Mouse (Mus musculus): ENCODE measurements around the gene Dnaja1.

Dnaja1 gene

DNA sequence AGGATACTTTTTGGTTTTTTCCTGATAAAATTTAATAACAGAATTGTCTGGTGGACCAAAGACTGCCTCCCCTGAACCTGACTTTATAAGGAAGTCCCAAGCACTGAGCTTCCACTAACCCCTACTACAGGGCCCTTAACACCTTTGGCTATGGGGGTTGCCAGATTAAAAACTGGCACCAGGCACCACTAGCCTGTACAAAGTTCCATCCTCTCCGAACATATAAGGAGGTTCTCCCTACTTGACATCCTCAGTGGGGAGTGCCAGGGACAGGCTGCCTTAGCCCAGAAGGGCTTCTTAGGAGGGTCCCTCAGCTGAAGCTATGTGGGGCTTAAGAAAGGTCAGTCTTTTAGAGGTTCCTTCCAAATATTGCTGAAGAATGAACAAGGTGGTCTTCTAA, 13.4 kb downstream of the Dnaja1 start:
- no peak for DNase-seq (ENCODE audit: low read depth in 1 of 2, low spot score in 2 of 2)

DNA sequence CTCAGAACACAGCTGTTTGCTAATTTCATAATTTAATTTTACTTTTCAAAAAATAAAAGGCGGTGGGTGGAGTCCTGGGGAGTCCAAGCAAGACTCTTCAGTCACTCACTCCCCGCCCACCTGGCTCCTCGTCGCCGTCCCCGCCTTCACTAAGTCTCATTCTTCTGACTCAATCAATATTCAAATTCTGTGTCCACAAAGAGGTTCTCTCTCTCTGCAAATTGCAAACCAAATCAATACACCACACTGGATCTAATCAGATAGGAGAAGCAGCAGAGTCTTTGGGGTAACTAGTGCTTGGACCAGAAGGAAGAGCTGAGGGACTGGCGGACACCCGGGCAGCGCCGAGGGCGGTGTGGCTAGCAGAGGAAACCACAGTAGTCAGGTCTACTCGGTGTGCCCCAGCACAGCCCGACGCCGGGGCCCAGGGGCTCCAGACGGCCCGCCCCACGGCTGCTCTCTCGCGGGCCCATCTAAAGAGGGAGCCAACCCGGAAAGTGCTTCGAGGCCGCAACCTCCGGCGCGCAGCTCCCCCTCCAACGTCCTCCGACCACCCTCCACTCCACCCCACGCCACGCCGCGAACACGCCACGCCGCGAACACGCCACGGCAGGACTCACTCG, 35.3 kb downstream of the Dnaja1 start:
- DNase-seq (ENCODE audit: low read depth in 1 of 2, low spot score in 2 of 2): no peak

DNA sequence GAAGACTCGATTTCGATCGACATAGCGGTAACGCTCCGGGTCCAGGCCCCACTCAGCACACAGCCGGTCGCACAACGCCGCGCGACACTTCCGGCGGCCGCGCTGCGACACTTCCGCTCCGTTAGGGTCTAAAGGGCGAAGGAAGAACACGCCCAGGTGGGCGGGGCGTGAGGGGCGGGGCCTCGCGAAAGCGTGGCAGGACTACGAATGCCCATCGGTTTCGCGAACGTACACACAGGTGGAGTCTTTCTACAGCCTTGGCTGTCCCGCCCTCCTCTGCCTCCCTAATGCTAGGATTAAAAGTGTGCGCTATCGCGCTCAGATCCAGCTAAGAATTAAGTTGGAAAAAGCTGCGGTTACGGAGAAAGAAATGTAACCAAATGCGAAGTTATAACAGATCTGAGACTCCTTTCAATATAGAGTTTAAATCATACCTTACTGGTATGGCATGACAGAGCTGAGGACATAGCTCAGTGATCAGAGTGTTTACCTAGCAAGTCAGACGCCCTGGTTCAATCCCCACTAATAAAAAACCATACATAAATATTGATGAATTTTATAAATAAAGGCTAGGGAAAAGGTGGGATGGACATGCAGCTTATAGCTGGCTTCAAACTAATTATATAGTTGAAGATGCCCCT, 36.0 kb downstream of the Dnaja1 start, which contains the start of gene Smu1:
Gene Smu1, minus strand, starts transcription at position 144 of the 641 bp plus-strand sequence.
- peak; percentile 73 to 92 for DNase-seq (ENCODE audit: low read depth in 1 of 2, low spot score in 2 of 2)

DNA sequence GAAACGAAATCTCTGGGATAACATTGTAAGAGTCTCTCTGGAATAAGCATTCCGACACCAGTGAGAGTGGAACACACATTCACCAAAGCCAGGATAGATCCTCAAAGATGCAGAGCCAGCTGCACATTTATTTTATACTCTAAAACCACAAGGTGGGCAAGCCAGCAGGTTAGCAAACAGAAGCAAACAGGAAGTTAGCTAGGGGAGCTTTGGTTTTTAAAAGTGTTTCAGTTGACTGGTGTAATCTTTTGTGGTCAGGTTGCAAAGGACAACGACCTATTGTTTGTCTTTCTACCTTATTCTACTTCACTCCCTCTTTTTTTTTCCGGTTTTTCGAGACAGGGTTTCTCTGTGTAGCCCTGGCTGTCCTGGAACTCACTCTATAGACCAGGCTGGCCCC, 37.9 kb downstream of the Dnaja1 start:
- no peak for DNase-seq (ENCODE audit: low read depth in 1 of 2, low spot score in 2 of 2)

DNA sequence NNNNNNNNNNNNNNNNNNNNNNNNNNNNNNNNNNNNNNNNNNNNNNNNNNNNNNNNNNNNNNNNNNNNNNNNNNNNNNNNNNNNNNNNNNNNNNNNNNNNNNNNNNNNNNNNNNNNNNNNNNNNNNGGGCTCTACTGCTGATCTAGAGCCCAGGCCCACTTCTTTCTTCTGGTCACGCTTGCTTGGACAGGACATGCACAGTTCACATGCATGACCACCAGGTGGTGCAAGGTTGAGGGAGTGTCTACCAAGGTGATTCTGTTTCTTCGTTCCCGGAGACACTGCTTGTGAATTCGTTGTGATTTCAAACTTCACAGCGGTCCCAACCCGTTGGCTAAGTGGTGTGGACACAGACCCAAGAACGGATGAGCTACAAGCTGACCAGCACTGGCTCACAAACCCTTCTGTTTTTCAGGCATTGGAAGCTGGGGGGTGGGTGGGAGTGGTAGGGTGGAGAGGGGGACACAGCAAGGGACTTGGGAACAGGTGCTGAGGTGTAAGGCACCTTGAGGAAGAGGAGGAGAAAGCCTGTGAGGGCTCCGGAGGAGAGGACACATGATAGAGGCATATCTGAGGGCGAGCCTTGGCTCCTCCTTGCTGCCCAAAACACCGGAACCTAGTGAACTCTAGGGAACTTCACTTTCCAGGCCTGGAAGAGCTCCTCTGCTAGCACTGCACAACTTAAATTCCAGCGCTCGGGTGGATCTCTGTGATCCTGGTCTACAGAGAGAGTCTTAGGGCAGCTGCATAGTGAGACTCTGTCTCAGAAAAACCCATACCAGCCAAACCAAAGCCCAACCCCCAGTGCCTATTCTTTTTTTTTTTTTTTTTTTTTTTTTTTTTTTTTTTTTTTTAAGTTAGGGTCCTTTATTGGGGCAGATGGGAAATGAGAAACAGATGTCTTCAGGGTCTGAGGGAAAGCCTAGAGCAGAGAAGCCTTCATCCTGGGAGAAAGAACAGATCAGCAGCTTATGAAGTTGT, 52.6 kb downstream of the Dnaja1 start:
- DNase-seq (ENCODE audit: low read depth in 1 of 2, low spot score in 2 of 2): peak in 1 of 2 experiments; percentile 41

DNA sequence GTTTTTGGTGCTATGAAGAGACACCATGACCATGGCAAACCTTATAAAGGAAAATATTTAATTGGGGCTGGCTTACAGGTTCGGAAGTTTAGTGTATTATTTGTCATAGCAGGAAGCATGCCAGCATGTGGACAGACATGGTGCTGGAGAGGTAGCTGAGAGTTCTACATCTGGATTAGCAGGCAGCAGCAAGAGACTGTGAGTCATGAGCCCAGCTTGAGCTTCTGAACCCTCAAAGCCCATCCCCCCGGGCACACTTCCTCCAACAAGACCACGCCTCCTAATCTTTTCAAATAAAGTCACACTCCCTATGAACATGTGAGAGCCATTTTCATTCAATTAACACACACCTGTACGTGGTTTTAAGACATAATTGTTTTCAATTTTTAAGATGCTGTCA, 54.5 kb downstream of the Dnaja1 start:
- DNase-seq (ENCODE audit: low read depth in 1 of 2, low spot score in 2 of 2): no peak

DNA sequence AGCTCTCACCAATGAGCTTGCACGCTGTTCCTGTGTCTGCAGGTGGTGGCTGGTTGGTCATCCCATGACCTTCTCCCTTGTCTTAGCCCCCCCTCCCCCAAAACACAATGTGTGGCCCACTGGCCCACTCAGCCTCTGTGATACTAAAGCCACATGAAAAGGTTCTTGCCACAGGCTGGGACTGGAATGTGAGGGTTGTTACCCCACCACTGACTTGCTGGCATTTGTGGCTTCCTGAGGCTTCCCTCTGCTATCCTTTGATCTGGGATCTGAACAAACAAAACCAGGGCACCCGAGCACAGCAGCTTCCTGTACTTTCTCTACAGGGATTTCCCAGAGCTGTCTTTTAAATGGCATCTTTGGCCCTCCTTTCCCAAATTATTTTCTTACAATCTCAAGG, 55.2 kb downstream of the Dnaja1 start:
- DNase-seq (ENCODE audit: low read depth in 1 of 2, low spot score in 2 of 2): no peak

DNA sequence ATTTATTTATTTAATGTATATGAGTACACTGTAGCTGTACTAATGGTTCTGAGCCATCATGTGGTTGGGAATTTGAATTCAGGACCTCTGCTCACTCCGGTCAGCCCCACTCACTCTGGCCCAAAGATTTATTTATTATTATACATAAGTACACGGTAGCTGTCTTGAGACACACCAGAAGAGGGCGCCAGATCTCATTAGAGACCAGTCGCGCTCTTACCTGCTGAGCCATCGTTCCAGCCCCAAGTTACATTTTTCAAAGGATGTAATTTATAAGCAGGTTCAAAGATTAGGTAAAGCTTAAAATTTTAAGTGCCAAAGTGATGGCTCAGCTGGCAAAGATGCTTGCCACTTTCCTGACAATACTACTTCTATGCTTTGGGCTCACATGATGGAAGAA, 56.7 kb downstream of the Dnaja1 start:
- no peak for DNase-seq (ENCODE audit: low read depth in 1 of 2, low spot score in 2 of 2)

DNA sequence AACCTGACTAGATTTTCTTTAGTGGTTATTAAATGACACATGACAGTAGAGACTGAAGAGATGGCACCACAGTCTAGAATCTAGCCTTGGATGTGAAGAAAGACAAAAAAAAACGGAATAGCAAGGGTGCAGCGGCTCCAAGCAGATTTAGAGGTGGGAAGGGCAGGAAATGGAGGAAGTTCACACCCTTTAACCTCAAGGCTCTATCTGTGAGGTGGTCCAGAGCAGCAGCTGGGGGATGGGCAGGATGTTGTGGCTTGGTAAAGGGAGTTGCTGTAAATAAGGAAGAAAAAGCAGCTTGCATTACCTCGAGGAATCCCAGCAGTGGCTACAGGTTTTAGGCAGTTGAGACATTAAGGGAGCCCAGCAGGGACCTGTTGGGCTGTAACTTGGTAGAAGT, 59.2 kb downstream of the Dnaja1 start:
- DNase-seq (ENCODE audit: low read depth in 1 of 2, low spot score in 2 of 2): peak in 1 of 2 experiments; percentile 40

DNA sequence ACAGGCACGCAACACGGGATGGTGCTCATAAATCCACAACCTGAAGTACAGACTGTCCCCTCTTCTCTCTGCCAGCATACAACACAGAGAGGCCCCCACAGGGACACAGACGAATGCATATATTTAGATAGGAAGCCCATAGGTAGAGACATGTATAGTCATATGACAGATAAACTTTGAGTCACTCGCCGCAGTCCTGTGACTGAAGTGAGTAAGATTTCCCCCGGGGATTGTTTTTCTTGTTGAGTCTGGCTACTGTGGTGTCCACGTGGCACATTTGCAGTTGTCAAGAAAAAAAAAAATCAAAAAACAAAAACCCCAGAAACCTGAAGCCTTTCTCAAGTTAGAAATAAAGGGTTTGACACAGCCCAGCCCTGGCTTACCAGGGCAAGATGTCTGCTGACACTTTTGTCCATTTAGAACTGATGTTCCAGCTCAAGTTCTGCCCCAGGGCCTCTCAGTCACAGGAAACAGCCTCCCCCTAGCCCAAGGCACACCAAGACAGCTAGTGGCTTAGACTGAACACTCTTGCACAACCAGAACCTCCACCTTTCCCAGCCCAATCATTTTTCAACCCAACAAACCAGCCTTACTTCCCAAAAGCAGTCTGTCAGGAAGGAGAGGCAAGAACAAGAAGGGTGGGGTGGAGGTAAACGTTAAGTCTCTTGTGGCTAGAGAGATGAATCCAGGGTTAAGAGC, 60.0 kb downstream of the Dnaja1 start:
- DNase-seq (ENCODE audit: low read depth in 1 of 2, low spot score in 2 of 2): no peak

DNA sequence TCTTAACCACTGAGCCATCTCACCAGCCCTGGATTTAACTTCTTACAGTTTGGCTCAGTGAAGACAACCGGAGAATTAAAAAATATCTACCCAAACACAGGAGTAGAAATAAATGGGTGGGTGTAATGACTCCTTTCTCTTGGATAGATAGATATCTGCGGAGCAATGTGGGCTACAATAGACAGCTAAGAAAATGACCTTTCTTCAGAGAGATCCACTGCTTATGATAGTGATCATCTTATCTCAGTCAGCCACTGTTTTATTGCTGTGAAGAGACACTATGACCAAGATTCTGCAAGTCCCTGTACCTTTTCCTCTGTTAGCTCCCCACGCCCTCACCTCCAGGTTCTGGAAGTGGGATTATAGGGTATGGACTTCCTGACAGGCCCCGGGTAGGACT, 61.1 kb downstream of the Dnaja1 start:
- DNase-seq (ENCODE audit: low read depth in 1 of 2, low spot score in 2 of 2): no peak

DNA sequence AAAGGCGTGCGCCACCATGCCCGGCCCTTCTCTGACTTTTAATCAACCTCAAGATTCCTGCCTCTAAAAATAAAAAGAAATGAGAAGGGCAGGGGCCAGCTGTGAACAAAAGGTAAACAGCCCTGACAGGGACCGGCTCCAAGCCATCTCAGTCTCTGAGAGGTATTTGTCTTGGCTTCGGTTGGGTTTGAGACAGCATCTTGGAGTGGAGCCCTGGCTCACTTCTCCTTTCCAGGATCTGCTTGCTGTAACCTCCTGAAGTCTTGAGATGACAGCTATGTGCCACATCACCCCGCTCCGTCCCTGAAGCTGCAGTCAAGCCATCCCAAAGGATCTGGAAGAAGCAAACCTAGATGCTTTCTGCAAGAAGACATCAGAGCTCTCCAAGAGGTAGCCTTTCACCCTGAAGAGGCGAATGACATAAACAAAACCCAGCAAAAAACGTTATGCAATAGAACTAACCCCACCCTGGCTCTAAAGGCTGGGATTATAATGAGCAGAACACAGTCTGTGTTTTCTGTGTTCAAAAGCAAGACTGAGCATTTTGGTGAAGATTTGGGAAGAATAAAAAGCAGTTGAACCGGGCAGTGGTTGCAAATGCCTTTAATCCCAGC, 62.7 kb downstream of the Dnaja1 start:
- DNase-seq (ENCODE audit: low read depth in 1 of 2, low spot score in 2 of 2): no peak

DNA sequence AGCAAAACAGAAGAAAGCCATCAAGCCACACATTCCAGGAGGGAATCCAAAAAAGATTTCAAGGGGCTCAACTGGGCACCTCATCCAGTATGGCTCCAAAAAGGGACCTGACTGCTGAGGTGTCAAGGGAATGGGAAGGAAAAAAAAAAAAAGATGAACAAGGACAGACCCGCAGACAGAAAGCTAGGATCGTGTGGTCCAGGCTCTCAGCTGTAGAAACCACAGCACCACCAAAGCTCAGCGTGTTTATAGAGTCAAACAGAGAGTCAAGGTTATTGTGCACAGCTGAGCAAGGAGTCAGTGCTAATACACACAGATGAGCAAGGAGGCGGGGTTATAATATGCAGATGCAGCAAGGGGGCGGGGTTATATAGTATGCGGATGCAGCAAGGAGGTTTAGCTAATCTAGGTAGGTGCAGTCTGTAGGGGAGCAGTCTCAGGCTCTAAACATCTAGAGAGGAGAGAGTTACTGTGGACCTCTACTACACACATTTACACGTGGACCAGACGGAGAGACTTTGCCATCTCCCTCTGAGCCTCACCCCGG, 63.7 kb downstream of the Dnaja1 start:
- DNase-seq (ENCODE audit: low read depth in 1 of 2, low spot score in 2 of 2): no peak

DNA sequence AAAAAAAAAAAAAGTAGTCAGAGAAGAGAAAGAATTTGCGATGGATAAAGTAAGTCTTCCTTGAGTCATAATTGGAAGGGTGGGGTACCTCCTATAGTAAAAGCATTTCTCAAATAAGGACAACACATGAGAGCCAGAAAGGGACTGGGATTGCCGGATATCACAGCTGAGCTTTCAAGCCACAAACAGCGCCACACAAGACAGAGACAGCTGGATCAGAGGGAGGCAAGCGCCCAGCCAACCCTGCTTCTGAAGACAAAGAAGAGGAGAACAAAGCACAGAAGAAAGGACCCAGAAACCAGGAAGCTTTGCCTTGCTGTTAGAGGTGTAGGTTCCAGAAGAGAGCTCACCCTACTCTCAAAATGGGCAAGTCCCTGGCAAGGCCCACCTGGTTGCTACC, 64.6 kb downstream of the Dnaja1 start:
- no peak for DNase-seq (ENCODE audit: low read depth in 1 of 2, low spot score in 2 of 2)

All from monocyte, adult 2 months (primary cell).